Mouse (Mus musculus) fat pad, adult 2 months (tissue): ENCODE results near the gene Nat9.

Experiments
- DNase-seq: peaks from one replicate; pipeline ENCODE4 v3.0.0-alpha.2; 2011; ENCODE audit warnings: low read depth, low spot score; ENCODE audit errors: extremely low read depth

The Nat9 gene

DNA sequence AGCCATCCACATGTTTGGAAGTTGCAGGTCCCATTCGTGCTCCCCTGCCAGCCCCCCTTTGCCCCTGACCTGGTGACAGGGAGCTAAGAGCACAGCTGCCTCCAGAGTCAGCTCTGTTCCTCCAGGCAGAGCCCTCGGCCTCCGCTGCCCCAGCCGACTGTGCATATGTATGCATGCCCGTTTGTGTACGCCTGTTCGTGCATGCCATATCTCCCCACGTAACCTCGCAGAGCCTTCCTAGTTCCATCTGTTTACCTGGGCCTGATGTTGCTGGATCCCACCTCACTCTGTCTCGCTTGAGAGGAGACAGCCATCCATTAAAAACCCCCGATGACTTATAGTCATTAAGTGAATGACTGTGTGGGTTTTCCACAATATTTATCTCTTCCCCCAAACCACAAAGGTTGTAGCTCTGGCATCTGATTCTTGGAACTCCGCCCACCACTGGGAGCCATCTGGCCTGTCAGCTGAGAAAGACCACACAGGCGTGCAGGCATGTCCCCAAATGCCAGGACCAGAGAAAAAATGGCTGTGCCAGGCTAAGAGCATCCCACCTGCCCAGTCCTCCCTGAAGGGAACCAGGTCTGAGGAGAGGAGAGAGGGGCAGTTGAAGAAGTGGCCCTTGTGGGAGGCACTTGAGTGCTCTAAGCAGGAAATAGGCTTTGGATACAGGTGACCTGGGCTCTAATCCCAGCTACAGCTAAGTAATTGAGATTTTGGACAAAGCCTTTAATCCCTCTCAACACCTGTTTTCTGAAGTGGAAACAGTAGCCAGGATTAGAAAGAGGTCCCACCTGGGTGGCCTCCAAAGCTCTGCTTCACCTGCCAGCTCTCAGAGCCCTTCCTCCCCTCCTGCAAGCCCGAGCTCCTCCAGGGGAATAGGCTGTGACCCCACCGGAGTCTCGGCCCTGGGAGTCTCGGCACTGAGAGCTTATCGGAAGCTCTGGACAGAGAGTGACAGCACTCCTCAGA, 30.1 kb upstream of the Nat9 start:
- no peak for DNase-seq

DNA sequence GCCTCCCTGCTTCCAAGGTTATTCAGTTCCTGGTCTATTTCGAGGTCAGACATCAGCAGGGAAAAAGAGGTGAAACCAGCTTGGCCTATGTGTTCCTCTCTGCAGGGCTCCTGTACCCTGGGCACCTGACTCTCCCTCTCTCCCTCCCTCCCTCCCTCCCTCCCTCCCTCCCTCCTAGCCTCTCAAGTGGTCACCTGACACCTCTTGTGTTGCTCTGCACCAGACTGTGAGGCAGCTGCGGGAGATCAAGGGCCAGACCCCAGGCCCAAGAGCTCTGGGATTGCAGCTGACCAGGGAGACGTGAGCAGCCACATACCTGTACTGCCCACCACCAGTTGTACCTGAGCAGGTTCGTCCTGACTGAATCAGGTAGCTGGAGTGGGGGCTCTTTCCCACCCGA, 27.5 kb upstream of the Nat9 start:
- no peak for DNase-seq

DNA sequence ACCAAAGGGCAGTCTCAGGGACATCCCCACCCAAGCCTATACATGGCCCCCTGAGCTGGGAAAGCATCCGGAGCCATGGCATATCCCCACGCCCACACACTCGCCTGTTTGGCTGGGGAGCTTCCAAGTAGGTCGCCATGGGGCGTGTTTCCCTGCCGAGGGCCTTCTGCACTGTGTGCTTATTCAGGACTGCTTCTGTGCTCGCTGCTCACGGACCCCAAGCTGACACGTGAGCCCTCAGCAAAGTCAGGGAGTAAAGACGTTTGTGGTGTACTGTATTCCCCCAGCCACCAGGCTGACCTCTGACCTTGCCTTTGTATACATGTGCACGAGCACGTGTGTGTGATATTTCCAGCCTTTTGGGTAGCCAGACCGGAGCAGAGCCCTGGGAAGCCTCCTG, 24.5 kb upstream of the Nat9 start:
- DNase-seq = no peak

DNA sequence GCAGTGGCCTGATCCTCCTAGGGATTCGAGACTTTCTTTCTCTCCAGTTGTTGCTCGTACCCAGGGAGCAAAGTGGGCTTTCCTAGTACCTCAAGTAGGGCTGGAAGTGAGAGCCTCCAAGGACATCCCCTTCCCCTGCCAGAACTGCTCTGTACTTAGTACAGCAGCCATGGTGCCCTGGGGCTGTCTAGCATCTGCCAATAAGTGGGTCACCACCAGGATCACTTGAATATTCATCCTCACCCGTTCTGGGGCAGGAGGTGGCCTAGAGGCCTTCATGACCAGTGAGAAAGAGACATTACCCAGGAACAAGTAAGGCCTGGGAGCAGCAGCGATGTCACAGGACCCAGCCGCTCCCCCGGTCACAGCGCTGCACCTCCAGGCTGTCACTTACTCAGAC, 22.3 kb upstream of the Nat9 start:
- DNase-seq = no peak

DNA sequence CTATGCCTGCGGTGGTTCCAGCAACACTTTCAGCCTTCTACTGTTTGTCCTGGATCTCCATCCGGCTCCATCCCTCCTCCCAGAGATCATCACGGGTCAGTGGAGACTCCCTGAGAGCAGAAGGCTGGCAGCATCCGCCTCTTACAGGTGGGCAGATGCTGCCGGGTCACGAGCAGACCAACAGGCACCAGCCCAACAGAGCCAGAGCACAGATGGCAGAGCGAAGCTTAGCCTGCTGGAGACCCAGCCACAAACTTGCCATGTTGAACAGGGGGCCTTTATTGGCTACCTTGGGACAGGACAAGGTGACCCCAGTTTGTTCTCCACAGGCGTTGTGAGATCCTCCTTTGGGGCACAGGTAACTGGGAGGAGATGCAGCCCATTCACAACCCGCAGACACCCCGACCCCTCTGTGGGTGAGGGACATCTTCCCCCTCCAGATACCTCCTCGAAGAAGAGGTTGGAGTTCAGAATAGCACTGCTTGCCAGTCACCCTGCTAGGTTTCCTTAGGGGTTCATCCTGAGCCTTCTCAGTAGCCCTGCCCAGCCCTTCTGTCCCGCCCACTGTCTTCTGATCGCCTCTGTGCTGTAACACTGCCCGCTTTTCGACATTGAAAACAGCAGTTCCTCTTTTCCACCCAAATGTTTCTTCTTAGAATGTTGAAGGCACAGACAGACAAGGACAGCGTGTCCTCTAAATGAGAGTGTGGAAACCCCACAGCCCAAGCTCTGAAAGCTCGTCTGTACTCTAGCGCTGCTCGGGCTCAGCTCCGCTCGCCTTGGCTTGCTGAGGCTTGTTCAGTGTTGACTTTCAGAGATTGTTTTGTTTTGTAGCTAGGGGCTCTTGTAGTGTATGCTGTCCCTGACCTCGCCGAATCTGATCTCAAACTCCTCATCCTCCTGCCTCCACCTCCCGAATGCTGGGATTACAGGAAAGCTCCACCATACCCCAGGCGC, 21.4 kb upstream of the Nat9 start:
- DNase-seq = no peak

DNA sequence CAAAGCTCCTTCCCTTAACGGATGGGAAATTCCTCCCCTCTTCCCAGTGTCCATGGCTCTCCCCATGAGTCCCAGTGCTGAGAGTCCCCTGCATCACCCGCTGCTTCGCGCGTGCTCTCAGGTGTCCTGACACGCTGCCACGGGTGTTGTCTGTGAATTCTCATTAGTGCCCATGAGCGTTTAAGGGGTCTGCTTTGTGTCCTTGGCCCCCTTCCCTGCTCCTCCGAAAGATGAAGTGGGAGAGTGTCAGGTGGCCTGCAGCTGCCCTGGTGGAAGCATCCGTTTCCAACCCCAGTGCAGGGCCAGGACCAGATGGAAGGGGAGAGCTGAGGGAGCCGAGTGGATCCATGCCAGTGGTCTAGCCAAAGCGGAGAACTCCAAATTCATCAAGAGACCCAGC, 20.5 kb upstream of the Nat9 start:
- DNase-seq = no peak

DNA sequence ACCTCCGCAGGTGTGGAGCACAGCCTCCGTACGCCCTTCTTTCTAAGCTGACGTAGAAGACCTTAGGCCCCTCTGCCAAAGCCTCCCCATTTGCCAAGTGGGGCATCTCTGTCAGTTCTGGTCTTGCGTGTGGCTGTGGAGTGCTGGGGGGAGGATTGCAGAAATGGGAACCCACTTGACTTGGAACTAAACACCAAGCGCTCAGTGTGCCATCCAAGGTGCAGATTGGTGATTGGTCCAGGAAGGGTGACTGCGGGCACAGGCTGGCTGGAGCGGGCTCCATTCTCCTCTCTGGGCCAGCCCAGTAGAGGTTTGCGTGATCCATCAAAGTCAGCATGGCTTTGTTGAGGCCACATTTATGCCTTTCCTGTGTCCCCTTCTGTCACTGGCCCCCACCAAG, 15.1 kb upstream of the Nat9 start:
- DNase-seq = no peak

DNA sequence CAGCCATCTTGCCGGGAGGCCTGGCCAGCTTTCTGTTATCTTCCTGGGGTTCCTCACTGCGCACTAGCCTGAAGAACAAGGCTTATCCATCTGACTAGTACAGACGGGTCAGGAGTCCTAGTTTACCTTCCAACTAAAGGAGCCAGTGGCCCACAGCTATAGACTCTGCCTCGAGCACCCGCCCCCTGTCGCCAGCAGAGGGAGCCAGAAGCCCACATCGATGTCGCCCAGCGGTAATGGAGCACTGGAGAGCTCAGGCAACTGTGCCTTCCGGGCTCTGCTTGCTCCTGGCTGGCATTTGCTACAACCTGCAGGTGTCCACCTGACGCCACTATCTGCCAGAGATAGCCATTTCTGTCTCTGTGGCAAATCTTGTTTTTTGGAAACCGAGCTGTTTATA, 14.7 kb upstream of the Nat9 start:
- DNase-seq = no peak

DNA sequence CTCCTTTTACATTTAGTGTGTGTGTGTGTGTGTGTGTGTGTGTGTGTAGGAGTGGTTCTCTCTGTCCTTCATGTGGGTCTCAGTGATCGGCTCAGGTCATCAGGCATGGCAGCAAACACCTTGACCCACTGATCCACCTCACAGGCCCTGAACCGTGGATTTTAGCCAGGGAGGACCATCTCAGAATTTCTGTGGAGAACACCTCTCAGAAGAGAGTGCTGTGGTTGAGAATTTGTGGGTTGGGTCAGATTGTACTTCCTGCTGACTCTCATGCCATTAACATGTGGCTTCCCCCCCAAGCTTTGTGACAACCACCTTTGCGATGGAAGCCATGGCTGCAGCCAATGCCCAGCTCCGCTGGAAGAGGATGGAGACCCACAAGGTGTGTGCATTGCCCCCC, 12.9 kb upstream of the Nat9 start:
- no peak for DNase-seq

DNA sequence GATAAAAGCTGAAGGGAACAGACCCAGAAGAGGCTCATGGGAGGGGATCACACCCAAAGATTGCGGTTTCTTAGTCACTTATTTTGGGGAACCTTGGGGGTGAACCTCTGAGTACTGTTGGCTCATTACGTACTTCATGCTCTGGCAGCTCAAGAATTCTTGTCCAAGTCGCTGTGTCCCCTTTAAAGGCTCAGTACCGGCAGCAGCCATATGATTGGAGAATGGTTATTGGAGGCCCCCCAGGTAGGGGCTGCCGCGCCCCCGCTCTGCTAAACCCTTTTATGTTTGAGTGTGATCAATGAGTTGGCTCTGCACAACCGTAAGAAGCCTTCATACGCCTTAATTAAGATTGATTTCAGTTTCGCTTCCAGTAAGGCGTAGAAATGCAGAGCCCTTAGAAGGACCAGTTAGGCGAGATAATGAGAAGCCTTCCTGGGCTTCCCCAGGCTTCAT, 11.3 kb upstream of the Nat9 start:
- no peak for DNase-seq

DNA sequence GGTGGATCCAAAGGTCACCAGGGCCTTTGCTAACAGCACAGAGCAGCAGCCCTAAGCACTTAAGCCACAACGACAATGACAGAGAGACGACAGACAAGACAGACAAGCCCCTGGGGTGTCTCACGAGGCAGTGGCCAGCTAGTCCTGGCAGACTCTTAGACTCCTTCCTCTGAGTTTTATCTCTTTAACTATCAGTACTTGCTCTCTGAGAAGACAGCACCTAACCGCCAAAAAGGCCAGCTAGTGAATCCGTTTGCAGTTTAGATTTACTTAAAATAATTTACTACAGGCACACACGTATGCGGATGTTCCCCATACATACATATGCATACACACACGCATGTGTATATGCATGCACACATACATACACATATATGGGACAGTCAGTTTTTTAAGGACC, 9.9 kb upstream of the Nat9 start:
- no peak for DNase-seq

DNA sequence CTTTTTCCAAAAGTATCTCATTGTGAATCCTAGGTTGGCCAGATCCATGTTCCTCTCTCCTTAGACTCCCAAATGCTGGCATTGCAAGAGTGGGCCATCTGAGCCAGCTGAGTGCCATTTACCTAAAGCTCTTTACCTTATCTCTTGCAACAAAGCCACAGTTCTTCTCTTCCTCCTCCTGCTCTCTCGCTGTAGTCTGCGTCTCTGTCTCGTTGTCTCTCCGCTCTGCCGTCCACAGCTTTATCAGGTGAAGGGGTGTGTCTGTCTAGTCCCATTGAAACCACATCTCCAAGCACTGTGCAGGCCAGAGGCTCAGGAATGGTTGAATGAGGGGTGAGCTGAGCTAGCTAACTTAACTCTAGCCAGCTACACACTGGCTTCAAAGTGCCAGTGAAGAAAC, 8.3 kb upstream of the Nat9 start:
- DNase-seq = no peak

DNA sequence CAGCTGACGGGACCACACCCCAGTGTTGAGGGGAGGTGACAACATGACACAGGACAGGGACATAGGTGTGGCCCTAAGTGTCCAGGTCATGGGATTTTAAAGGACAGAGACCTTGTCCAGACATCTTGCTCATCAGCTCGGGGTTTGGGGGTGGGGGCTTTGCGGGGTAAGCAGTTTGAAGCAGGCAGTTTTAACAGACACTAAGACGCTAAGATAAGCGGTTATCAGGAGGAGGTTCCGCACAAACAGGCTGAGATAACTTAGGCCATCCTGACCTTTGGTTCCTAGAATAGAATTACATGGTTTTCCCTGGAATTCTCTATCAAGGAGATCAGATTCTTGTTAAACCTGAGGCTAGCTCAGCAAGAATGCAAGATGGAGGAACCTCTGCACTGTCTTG, 7.0 kb upstream of the Nat9 start:
- no peak for DNase-seq

DNA sequence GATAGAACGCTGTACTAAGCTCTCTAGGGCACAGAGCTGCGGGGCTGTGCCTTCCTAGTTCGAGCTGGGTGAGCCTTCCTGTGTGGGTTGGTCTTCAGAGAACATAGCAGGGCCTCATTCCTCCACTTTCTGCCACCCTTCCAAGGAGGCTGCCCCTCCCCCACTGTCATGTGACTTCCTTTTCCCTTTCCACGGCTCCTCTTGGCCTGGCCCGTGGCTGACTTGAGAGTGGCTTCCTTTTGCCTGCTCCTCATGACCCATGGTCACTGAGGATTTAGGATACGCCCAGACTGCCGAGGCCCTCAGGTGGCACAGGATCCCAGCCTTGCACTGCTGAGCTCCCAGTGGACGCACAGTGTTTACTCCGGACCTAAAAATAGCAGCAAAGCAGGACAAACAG, 4.5 kb upstream of the Nat9 start:
- DNase-seq = no peak

DNA sequence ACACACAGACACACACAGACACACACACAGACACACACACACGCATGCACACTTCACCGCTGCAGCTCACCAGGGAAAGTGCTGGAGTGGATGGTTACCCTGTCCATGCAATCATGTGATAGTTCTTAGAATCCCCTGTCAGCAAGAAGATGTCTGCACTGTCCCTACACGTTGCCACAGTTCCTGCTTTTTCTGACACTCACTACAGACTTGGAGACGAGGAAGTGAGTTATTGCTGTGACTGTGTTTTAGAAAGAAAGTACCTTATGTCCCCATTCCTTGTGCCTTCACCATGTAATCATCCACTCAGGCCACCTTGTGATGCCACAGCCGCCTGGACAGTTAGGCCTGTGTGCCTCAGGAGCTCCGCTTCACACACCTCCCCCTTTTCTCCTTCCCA, 1.6 kb upstream of the Nat9 start:
- DNase-seq = no peak

DNA sequence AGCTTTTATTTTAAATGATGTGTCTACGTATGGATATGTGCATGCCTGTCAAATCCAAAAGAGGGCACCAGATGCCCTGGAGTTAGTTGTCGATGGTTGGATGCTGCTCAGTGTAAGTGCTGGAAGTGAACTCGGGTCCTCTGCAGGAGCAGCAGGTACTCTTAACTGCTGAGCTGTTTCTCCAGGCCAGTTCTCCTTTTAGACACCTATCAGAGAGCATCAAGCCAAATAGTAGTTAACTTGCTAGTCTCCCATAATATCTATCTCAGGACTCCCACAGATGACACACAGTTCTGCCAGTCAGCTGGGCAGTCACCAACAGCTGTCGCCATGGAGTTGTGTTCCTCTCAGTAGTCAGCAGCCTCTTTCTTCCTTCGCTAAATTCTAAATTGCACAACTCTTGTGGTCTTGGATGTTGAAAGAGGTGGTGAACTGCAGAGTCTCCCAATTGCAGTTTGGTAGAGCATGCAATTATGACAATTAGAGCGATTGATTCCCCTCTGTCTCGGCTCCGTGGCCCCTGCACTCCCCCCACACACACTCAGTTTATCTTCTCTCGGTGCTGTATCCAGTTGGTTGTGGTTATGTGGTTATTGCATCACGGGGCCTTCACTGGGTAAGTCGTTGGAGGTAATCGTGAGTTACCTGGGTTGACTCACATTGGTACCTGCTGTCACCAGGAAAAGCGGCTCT, 1.0 kb upstream of the Nat9 start:
- DNase-seq = no peak

DNA sequence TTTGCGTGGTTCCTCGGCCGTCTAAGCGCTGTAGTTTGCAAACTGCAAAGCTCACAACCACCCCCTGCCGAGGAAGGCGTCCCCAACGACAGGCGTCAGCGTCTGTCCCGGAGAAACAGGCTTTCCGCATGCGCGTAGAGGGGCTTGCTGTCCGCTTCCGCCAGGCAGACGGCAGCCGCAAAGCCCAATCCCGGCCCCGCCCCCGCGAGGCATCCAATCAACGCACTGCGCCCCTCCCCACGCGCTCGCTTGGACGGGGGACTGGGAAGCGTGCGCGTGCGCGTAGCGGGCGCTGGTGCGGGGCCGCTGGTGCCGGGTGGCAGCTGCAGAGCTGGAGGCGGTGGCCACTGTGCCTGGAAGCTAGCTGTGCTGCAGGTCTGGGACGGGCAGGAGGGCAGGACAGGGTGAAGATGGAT, 427 bp downstream of the Nat9 start, which contains the start of gene Tmem104:
Gene Tmem104, plus strand, starts transcription at position 264 of the 416 bp plus-strand sequence.
- DNase-seq = peak; percentile 45

DNA sequence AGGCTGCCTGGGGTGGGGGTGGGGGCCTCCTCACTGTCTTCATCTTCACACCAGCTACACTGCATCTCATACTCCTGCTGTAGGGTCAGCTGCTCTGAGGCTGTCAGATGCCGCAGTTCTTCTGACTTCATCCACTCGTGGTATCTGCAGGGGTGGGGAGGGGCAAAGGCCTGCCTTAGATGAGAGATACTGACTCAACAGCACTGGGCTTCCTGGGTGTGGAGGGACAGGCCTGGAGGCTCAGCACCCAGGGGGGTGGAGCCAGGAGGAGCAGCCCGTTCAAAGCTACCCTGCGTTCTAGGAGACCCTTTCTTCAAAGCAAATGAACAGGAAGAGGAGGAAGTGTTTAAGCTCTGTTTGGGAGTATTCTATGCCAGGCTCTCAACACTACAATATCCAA, 2.7 kb downstream of the Nat9 start:
- DNase-seq = no peak

DNA sequence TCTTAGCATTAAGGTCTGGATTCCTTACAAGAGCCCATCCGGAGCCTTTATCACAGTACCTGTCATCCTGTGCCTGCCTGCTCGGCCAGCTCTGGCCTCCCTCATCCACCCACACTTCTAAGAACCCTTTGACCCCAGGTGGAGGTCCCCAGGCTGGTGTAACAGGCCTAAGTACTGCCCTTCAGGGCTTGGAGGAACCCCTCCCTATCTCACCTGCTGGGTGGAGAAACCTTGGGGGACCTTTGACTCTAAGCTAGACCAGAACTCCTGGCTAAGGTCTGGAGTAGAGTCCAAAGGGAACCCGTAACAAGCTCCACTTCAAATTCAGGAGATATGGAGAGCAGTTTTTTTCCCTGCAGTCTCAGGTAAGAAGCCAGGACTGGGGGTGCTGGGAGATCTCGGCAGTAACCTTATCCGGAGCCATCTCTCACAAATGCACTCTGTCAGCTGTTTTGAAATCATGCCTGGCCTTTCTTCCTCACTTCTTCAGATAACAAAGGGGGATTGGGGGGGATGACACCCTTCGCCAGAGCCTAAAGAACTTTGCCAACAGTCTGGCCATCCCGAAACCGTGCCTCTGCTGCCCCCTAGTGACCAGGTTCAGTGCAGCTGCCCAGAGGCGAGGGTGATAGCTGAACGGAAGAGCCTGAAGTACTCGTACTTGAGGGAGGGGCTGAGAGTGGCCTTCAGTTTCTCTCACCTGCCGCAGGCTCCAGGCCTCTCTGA, 5.6 kb downstream of the Nat9 start:
- DNase-seq = no peak

DNA sequence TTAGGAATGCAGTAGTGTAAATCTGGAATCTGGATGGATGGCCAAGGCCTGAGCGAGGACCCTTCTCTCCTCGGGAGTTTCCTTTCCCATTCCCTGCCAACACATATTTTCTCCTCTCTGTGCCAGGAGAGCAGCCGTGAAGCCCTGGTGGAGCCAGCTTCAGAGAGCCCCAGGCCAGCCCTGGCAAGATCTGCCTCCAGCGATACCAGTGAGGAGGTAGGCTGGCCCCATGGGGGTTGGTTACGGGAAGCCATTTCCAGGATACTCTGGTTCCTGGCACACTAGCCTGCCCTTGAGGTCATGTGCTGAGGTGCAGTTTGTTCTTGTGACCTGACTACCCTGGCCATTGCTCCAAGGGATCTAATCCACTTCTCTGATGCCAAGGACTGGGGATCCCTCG, 7.8 kb downstream of the Nat9 start:
- no peak for DNase-seq
